Mouse (Mus musculus) cerebellum, postnatal 36 days (tissue): ENCODE results near the gene Dkkl1.

Experiments
- DNase-seq, 2 experiments: peaks; one replicate each; pipeline ENCODE4 v3.0.0; 2021 to 2022; ENCODE audit warnings: mixed read lengths in 2 of 2

Gene Dkkl1

GRCm38 (mm10) chr7:45163735-45164490 lies 48.0 kb downstream of the Dkkl1 start, which contains the start of gene Slc17a7:
Gene Slc17a7, plus strand, starts transcription at chr7:45163949.
- peak; percentile 79 to 85 for DNase-seq

GRCm38 (mm10) chr7:45162996-45163615 lies 48.8 kb downstream of the Dkkl1 start:
- no peak for DNase-seq

- no peak for DNase-seq
These were observed 49.4 kb downstream of the Dkkl1 start for GRCm38 (mm10) chr7:45162551-45162950.

- DNase-seq = peak; percentile 98 to 99
These were observed 50.1 kb downstream of the Dkkl1 start for GRCm38 (mm10) chr7:45161612-45162473.

GRCm38 (mm10) chr7:45160866-45161265 lies 51.1 kb downstream of the Dkkl1 start:
- DNase-seq = no peak

- DNase-seq = no peak
These were observed 51.6 kb downstream of the Dkkl1 start for GRCm38 (mm10) chr7:45160316-45160800.

- no peak for DNase-seq
These were observed 53.0 kb downstream of the Dkkl1 start for GRCm38 (mm10) chr7:45158991-45159390.
